Mouse (Mus musculus) olfactory bulb, adult 2 months (tissue): ENCODE measurements at regions not wholly inside any gene's neighbourhood (a gene's known extent, or its start where the extent isn't known, plus 50 kb on each side); places are given as distances from the start of the nearest gene placed in this dataset.

Experiments
- H3K27ac ChIP-seq: fragments of 200-500 bp; 2 replicates; pipeline ENCODE4 v1.5.1; 2012; ENCODE audit warnings: low read depth, low read length; ENCODE audit not compliant: insufficient read depth
- H3K4me1 ChIP-seq: fragments of 200-500 bp; 2 replicates; pipeline ENCODE4 v1.6.1; 2012; ENCODE audit warnings: low read length; ENCODE audit not compliant: control insufficient read depth, insufficient read depth
- H3K4me3 ChIP-seq: fragments of 200-500 bp; 2 replicates; pipeline ENCODE4 v1.5.1; 2012; ENCODE audit warnings: mild to moderate bottlenecking, low read depth, low read length, moderate library complexity; ENCODE audit not compliant: insufficient read depth
- CTCF ChIP-seq: fragments of 200-500 bp; IDR thresholded peaks from 2 replicates; pipeline ENCODE4 v1.5.1; 2012; ENCODE audit warnings: low read depth, mild to moderate bottlenecking, low read length, moderate library complexity; ENCODE audit not compliant: insufficient read depth
- POLR2A ChIP-seq: fragments of 200-500 bp; IDR thresholded peaks from 2 replicates; pipeline ENCODE4 v1.6.1; 2012; ENCODE audit warnings: mild to moderate bottlenecking, low read depth, low read length, moderate library complexity; ENCODE audit not compliant: insufficient read depth
- WGBS: fragments of 180-500 bp; shearing (Covaris S2); methylation state at CpG from one replicate; pipeline ENCODE4 v1.1.7; 2018; 5-methylcytosine and 5-hydroxymethylcytosine counted together

- no peaks in the 10 kb centered on the region for H3K4me1 ChIP-seq
- H3K4me3 ChIP-seq, result no peak overlapping the region
- H3K27ac ChIP-seq, result no peak overlapping the region
- WGBS, result 71% methylated on average over 7 of the region's 7 CpGs
- TF ChIP-seq CTCF (no peak), POLR2A (no peak)
Measured at GRCm38 (mm10) chr12:5793051-5793450, 417.6 kb upstream of the Klhl29 start.

GRCm38 (mm10) chr12:5787074-5787813 is 411.8 kb upstream of the Klhl29 start:
- Histone ChIP-seq H3K27ac (no peak overlapping the region), H3K4me3 (no peak overlapping the region), H3K4me1 (no peaks in the 10 kb centered on the region)
- 79% methylated on average over 7 of the region's 7 CpGs for WGBS
- TF ChIP-seq POLR2A, result no peak
- no peak for TF ChIP-seq CTCF

DNA sequence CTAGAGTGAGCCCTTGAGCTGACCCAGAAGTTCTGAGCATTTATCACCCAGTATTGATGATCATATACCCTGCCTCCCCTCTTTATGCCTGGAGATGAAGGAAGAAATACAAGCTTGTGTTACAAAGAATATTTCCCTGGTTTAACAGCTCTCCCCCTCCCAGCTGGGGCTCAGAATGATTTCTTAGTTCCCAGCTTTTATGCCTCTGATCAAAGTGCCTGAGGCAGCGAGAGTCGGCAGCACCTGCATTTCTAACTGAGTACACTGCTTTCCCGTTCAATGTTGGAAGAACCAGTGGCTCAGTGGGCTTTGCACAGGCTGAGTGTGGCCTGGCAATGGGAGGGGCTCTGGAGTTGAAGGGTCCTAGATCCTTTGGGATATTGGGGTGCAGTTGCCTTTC is 405.8 kb upstream of the Klhl29 start:
- TF ChIP-seq POLR2A, result no peak
- no peak for TF ChIP-seq CTCF
- WGBS, result 60% methylated on average over 3 of the region's 3 CpGs

GRCm38 (mm10) chr12:5777556-5777955 is 402.1 kb upstream of the Klhl29 start:
- Histone ChIP-seq H3K4me1 (peaks cover 2% of the 10 kb centered on the region; the same call in 1 of the 2 replicates), H3K27ac (no peak overlapping the region), H3K4me3 (no peak overlapping the region)
- TF ChIP-seq POLR2A, result no peak
- no peak for TF ChIP-seq CTCF

More for the DNA sequence above, 405.8 kb upstream of the Klhl29 start:
- no peak overlapping the region for H3K27ac ChIP-seq
- peaks cover 2% of the 10 kb centered on the region; the same call in 1 of the 2 replicates for H3K4me1 ChIP-seq
- no peak overlapping the region for H3K4me3 ChIP-seq

- Histone ChIP-seq H3K27ac (no peak overlapping the region), H3K4me1 (no peaks in the 10 kb centered on the region), H3K4me3 (no peak overlapping the region)
- TF ChIP-seq POLR2A, result no peak
- no peak for TF ChIP-seq CTCF
- WGBS, result 67% methylated on average over 5 of the region's 5 CpGs
Measured at GRCm38 (mm10) chr12:5771399-5771978, 396.0 kb upstream of the Klhl29 start.

- no peak for TF ChIP-seq POLR2A
- no peak for TF ChIP-seq CTCF
- WGBS, result 38% methylated on average over 2 of the region's 2 CpGs
- H3K27ac ChIP-seq, result no peak overlapping the region
- H3K4me3 ChIP-seq, result no peak overlapping the region
- no peaks in the 10 kb centered on the region for H3K4me1 ChIP-seq
Measured at GRCm38 (mm10) chr12:5770531-5770930, 395.0 kb upstream of the Klhl29 start.

- no peaks in the 10 kb centered on the region for H3K4me1 ChIP-seq
- no peak for TF ChIP-seq POLR2A
- no peak for TF ChIP-seq CTCF
- H3K27ac ChIP-seq, result no peak overlapping the region
- WGBS, result 55% methylated on average over 6 of the region's 6 CpGs
- H3K4me3 ChIP-seq, result no peak overlapping the region
Measured at GRCm38 (mm10) chr12:5764445-5765170, 389.1 kb upstream of the Klhl29 start.

DNA sequence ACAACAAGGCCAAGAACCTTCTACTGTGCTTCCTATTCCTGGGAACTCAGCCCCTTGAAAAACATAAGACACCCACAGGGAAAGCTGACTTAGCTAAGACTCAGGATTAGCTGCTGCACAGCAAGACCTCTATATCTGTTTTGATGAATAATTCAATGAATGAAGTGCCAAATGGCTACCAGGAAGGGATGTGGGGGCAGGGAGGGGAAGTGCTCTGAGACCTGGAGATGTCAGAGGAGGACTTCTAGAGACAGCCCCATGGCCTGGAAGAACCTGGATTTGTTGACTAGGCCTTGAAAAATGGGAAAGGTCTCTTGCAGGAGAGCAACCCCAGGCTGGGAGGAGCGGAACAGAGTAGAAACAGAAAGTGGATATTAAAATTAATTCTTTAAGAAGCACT is 388.5 kb upstream of the Klhl29 start:
- TF ChIP-seq POLR2A (no peak), CTCF (no peak)
- Histone ChIP-seq H3K4me3 (no peak overlapping the region), H3K27ac (no peak overlapping the region), H3K4me1 (no peaks in the 10 kb centered on the region)
- WGBS, result 87% methylated on average over 1 of the region's 1 CpGs

DNA sequence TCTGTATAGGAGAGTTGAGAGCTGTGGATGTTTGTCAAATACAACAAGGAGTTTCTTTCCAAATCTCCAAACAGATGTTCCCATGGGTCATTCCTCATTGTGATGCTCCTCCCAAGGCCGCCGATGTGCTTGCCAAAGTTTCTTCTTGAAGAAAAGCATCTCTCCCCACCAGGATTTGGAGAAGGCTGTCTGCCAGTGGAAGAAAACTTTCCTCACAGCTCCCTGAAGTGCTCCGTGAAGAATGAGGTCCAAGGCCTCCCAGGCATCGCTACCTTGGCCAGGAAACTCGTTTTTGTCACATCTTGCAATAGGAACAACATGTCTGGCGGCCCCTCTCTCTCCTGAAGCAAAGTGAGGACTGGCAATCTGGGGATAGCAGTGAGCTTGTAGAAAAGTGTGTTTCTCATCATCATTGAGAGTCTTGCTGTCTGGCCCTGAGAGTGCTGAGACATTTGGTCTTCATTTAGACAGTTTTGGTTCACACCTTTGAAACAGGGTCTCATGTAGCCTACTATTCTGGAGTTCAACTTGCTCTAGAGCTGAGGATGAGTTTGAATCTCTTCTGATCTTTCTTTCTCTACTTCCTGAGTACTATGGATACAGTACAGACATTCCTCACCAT is 386.9 kb upstream of the Klhl29 start:
- 77% methylated on average over 6 of the region's 6 CpGs for WGBS
- Histone ChIP-seq H3K27ac (no peak overlapping the region), H3K4me3 (no peak overlapping the region), H3K4me1 (no peaks in the 10 kb centered on the region)
- TF ChIP-seq CTCF (no peak), POLR2A (no peak)
